Comparison of ENCODE assay signal across 1 mouse cellular context in the genomic region with DNA sequence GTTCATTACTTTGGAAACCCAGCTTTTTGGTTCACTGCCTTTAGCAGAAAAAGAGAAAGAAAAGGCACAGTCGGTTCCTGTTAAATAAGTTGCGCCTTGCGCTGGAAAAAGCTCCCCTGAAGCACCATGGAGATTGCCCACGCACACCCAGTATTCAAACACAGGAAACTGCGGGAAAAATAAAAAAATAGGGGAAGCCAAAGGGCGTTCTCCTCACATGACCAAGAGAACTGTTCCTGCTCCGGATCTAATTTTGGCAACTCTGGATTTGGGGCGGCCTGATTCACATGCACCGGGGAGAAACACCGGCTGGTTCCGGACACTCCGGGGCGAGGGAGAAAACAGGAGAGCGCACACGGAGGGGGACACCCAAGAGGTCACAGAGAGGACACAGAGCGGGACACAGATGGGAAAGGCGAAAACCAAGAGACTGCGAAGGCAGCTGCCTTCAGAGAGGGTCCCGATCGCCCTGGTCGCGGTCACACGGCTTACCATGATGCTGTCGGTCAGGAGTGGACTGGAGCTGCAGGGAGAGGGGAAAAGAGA.
TF ChIP-seq lines count a peak whose summit lies in the region.

No protein-coding gene starts in this region.

TF ChIP-seq in MEL, 35 proteins besides CTCF, POLR2A, EP300 and RAD21 (continued from another document):
- TF ChIP-seq NRF1 (IDR thresholded peaks at IDR 0.05; ENCODE audit: insufficient read depth, low read depth, low read length, poor library complexity, severe bottlenecking) (peak; percentile 47; the same call in 1 of the 2 replicates), NELFE (IDR thresholded peaks at IDR 0.05; ENCODE audit: low read depth, low read length) (0 out of 2 replicates have a peak, but pooled peaks have one; percentile 0), ELF1 (IDR thresholded peaks at IDR 0.05; ENCODE audit: low read depth, low read length) (peak; percentile 41; the same call in 1 of the 2 replicates), MYC (IDR thresholded peaks at IDR 0.05; ENCODE audit: low read depth, low read length) (0 out of 2 replicates have a peak, but pooled peaks have one; percentile 13), TCF12 (IDR thresholded peaks at IDR 0.05; ENCODE audit: low read depth, low read length) (no peak), USF1 (IDR thresholded peaks at IDR 0.05; ENCODE audit: low read depth, low read length) (peak; percentile 84), ZMIZ1 (IDR thresholded peaks at IDR 0.05; ENCODE audit: low read depth, low read length) (no peak), SIN3A (IDR thresholded peaks at IDR 0.05; ENCODE audit: low read length) (peak; percentile 44), GATA1 (IDR thresholded peaks at IDR 0.05; ENCODE audit: low read depth, low read length) (no peak), MXI1 (IDR thresholded peaks at IDR 0.05; ENCODE audit: low read depth, low read length) (peak; percentile 57), USF2 (IDR thresholded peaks at IDR 0.05; ENCODE audit: borderline replicate concordance in 1 of 2, insufficient read depth in 1 of 2, low read depth in 1 of 2, low read length in 2 of 2) (0 out of 4 replicates have a peak, but pooled peaks of 1 of the 2 experiments have one; percentile 39), BHLHE40 (IDR thresholded peaks at IDR 0.05; ENCODE audit: borderline replicate concordance, low read depth, low read length) (peak; percentile 86)
